Mouse (Mus musculus): Measurements from ENCODE around the gene Six3.

The Six3 gene

DNA sequence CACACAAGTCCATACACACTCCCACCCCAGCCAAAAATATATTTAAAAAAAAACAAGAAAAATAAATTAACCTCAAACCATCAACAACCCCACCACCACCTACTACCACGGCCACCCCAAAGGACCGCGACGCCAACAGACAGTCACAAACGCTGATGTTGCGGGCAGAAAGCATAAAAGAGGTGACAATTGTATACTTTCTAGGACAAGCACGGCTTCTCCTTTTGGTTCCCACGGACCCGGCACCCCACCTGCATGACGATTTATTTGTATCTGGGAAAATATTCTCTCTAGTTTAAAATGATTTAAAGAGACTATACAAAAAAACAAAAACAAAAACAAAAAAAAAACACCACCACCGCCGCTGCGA is 10.6 kb downstream of the Six3 start:
- peak; percentile 7 for DNase-seq (ENCODE audit: low read depth, low spot score)

DNA sequence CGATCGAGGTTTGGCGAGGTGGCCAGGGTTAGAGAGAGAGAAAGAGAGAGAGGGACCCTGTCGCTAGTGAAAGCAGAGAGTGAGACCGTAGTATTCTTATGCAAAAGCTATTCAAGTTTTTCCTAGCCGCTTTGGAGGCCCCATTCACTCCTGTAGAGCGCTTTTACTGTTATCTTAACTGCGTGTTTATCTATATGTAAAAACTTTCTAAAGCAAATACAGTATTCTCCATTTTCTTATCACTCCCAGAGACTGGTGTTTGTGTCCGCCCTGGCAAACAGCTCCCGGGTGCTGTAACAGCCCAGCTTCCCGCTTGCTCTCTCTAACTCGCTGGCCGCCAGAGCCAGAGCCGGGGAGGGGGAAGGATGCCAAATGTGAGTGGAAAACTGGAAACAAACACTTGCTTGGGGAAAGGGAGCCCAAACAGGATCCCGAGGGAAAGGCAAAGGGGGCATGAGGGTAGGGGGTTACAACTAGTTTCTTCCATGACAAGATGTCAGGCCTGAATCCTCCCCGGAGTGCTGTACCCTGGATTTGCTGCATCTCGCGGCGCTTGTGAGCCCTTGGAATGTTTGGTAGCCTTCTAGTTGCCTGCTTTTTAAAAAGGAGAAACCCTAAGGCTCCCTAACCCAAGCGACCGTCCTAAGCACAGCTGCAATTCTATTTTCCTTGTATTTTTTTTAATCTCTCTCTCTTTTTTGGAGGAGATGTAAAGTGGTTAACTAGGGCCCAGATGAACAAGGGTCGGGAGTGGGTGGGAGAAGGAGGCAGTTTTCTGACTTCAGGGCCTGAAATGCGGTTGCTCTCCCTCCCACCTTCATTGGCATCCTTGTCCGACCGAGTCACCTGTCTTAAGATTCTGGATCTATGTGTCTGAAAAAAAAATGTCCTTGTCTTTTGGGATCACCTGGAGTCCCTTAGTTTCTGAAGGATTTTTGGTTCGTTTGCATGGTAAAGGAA is 11.9 kb downstream of the Six3 start:
- DNase-seq (ENCODE audit: low read depth, low spot score), result peak; percentile 55

DNA sequence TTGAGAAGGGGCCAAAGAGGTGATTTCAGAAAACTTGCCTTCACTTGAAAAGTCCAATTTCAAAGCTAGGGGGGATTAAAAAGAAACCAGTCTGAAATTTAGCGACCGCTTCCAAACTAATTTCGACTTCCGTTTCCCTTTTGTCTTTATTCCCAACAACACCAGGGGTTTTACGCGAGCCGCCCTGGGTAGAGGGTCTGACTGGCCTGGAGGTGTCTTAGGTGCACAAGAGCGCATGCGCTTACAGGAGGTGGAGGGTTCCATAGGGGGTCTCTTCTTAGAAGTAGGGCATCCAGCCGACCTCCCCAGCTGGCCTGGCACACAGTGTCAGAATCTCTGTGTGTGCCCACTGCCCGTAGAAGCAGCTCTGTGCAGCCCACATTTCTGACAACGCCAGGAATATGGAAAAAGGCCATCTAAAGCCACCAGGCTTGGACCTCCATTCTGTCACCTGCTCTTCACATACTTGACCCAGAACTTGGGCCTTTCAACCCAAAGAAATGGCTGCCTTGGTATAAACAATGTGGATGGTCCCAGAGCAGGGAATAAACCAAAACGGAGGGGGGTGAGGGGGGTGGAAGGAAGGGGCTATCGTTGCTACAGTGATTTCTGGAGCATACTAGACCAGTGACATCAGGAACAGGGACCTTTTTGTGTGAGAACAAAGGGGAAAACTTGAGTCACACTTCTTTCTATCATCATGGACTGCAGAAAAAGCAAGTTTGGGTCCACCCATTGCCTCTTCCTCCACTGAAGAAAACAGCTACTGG is 12.9 kb downstream of the Six3 start:
- DNase-seq (ENCODE audit: low read depth, low spot score), result peak; percentile 15

DNA sequence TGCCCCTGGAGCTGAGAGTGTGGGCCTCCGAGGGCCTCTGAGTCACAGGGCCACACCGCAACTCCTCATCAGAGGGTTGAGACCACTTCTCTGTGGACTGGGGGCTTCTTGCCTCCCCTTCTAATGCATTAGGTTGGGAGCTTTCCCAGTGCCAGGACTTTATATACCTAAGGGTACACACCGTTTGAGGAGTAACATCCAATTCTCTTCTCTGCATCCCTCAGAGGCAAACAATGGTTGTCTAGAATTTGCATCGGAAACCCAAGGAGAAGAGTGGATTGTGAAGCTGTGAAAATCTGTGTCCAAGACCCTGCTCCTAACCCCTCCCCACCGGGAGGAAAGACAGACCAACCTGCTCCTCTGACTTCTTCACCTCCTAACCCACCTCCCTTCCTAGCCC is 14.3 kb downstream of the Six3 start:
- no peak for DNase-seq (ENCODE audit: low read depth, low spot score)

DNA sequence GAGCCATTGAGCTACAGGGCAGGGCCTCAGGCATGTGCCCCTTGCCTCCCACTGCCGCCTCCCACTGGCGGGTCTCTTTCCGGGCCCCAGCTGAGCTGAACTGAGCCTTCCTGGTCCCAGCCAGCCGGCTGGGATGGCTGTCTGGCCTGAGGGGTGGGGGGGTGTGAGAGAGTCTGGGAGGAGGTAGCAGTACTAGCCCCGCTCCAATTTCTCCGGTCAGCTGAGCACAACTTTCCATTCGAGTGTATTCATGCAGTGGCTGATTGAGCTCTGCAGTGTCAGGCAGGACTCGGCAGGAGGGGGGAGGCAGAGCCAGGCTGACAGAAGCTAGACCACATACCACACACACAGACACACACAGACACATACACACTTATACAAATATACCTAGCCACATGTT is 15.4 kb downstream of the Six3 start:
- no peak for DNase-seq (ENCODE audit: low read depth, low spot score)

DNA sequence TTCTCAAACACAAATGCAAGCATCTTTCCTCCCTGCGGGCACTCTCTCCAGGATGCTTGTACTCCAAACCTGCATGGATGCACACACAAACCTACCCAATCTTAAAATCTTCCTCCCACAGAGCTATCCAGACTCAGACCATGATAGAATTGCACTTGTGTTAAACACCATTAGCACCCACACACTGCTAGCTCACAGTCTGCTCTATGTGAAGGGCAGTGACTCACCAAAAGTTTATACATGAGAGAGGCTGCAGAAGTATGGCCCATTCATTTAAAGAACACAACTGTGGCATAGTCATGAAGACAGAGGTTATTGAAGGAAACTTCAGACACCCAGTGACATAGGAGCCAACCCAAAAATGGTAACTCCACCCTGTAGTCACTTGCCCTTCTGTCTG is 16.0 kb downstream of the Six3 start:
- no peak for DNase-seq (ENCODE audit: low read depth, low spot score)

DNA sequence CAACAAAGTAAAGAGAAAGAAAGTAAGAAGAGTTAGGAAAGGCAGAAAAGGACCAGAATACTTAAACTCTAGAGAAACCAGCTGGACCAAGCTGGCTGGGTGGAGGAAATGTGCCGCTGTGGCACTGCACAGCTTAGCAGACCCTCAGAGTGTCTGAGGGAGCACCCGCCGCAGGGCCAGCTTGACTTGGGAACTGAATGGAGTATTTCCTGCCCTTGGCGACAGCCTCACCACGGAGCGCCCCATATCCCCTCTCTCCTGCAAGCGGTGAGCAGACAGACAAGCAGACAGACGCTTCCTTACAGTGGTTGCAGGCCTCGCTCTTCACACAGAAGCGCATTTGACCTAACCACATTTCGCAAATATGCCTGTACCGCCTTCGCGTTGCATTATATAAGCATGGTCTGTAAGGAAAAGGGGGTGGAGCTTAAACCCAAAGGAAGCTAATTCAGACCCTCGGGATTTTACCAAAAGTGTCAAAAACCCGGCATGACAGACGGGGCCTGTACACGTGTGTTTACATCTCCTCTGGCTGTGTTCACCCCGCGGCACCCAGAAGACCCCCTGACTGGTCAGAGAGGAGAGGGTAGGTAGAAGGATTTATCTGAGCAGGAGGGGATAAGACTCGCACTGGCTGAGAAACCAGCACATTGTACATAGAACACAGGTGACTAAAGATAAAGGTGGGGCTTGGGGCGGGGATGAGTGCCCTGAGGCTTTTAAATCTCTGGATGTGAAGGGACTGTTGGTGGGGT is 17.1 kb downstream of the Six3 start:
- DNase-seq (ENCODE audit: low read depth, low spot score), result no peak

DNA sequence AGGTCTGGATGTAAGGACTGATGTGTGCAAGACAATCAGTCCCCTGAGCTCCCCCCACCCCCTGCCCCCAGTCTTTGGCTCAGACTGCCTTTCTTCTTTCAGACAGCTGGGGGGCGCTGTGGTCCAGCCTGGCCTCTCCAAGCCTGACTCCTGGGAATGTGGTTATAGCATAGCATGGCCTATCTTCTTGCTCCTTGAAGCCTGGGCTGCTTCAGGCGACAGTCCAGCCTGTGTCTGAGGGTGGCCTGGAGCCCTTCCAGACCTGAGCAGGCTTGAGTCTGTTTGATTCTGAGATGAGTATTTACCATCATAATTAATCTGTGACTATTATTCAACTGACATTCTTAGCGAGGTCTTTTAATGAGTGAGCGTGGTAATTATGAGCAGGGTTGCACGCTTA is 17.7 kb downstream of the Six3 start:
- peak; percentile 42 for DNase-seq (ENCODE audit: low read depth, low spot score)

DNA sequence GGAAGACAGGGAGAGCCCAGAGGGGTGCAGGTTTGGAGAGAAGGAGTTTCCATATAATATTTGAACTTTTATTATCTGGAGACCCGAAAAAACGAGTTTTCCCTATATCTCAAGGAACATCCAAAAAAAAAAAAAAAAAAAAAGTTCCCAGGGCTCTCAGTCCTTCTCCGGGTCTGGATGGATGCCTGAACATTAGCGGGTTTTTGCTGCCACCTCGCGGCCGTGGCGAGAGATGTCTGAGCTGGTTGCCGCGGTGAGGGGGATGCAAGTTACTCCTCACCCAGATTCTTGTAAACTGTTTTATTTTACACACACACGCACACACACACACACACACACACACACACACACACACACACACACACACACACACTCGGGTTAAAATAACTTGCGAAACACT is 20.2 kb downstream of the Six3 start:
- DNase-seq (ENCODE audit: low read depth, low spot score), result peak; percentile 62

DNA sequence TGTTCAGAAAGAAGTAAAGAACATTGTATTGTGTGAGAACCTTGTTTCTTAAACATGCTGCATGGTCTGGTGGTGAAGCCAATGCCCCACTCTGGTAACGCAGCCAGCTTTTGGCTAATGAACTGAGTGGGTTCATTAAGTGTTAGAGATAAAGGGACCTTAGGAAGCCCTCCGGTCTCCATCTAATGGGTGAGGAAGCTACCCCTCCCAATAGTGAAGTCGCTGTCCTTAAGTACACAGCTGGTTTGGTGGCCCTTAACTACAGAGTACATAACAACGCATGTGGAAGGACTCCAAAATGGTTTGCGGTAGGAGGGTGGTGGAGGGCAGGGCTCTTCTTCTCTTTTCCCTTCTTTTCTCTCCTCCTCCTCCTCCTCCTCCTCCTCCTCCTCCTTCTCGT is 24.5 kb downstream of the Six3 start:
- peak; percentile 56 for DNase-seq (ENCODE audit: low read depth, low spot score)

DNA sequence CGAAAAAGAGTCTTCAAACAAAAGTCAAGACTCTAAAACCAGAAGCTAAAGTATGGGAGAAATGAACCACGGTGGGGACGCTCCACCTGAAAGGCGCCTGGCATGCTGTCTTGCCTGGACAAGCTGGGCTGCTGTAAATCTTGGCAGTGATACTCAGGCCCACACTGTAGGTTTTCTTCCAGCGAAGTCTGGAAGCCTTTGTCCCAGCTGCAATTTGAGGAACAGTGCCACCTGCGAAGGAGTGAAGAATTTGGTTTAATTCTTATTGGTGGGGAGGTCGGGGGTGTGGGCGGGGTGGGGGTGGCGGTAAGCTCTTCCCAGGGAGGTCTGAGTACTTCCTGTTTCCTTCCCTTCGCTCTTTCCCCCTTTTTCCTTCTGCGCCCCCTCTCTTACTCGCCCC is 31.9 kb downstream of the Six3 start:
- no peak for DNase-seq (ENCODE audit: low read depth, low spot score)

DNA sequence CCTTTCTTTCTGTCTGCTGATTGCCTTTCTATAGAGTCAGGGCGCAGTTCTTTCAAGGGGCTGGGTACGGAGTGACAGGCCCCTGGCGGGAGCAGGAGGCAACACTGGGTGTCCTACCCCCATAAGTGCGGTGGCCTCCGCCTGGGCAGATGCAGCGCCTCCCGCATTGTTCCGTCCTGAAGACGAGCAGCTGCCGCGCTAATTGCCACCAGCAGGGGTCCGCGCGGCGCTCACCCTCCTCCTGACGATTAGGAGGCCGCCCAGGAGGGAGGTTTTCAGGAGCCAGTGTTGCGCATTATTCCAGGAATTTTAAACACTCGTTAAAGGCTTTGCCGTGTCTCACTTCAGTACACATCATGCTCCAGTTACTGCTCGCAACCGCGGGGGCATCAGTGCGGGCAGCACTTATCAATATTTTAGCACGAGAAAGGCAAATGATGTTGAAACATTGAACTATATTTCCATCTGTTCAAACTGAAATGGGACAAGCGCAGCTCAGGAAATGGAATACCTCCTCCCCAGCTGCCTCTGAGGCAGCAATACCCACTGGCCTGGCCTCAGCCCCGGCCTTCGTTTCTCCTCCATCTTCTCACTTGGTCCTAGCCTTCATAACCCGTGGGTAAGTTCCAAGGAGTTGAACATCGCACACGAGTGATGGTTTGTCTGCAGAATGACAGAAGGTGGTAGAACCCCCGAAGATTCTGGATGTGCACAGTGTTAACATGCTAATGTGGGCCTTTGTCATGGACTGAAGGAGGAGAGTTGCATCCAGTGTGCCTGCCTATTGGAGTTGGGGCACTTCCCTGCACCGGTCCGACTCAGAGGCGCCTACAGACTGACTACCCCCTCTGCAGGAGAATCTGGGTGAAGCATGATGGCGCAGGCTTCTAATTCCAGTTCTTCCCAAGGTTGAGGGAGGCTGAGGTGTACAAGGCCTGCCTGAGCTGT is 32.6 kb downstream of the Six3 start:
- DNase-seq (ENCODE audit: low read depth, low spot score), result peak; percentile 88

DNA sequence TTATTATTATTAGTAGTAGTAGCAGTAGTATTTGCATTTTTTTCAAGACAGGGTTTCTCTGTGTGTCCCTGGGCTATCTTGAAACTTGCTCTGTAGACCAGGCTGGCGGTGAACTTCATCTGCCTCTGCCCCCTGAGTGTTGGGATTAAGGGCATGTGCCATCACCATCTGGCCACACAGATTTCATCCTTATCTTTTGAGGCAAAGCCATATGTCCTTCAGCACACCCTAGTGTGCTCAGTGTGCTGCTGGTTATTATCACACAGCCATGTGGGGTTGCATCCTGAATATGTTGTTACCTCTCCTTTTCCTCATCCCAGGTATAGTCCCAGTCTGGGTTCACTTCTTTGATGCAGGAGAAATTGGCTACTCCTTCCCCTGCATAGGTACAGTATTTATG is 46.6 kb downstream of the Six3 start:
- no peak for DNase-seq (ENCODE audit: low read depth, low spot score)

DNA sequence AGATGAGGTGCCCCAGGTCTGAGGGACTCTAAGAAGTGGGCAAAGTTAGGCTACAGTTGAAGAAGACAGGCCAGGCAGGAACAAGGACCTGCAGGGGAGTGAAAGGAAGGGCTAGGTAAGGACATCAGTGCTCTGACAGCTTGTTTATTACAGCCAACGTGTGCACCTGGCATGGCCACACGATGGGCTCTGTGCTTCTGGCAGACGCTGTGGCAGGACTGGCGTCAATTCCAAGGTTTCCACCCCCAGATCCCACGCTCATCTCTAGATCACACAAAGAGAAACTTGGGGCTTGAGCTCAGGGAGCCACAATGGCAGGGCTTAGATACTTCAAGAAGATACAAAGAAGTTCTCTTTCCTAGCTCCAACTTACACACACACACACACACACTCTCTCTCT is 48.1 kb downstream of the Six3 start:
- no peak for DNase-seq (ENCODE audit: low read depth, low spot score)

DNA sequence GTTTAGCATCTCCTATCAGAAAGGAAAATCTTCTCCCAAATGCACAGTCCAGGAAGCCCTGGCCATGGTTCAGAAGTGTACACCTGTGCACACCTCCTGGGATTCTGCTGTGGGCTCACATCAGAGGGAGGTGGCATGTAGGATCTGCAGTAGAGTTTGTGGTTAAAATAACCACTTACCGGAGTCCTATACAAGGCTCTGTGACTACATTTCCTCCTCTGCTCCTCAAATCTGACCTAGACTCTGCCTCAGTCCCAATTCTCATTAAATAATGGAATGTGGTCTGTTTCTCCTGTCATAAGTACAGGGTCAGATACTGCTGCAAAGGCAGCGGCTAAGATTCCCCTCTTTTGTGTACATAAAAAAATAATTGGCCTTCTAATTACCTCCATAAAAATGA is 50.8 kb downstream of the Six3 start:
- DNase-seq (ENCODE audit: low read depth, low spot score), result no peak

DNA sequence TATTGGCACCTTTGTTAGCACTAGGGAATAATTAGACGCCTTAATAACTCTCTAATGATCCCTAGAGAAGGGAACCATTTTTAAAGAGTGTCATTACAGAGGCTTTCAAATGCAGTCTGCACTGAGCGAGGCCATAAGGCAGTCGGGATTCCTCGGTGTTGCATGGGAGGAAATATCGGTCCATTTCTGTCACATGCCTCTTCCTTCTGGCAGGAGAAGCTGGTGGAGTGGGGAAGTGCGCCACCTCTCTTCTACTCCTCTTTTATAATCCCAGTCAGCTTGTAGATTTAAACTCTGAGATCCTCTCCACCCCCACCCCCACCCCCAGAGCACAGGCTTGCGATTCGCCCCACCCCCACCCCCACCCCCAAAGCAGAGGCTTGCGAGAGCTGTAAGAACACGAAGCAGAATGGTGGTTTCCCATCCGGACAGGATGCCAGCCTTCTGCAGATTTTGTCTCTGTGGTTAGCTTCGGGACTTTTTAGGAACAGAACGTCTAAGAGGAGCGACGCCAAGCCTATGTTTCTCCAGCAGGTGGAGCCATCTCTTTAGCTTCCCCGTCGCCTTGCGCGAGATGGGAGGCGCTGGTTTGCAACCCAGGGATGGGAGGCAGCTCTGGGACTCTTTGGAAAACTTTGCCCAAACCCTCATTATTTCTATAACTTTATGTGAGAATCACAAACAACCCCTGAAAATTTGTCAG is 51.4 kb downstream of the Six3 start:
- DNase-seq (ENCODE audit: low read depth, low spot score), result peak; percentile 81
